Mouse (Mus musculus): ENCODE results near the gene Klhl40. TPM values are rescaled to one million over a fixed set of nuclear protein-coding genes. Genes with fewer than 3 reads are reported as not detected.
A peak's percentile ranks its signal among the peaks of the same experiment; 100 is the strongest.

Klhl40 gene
- polyA plus RNA-seq (2016; fragmentation: Nextera tagmentation; extraction: Ambion mirVana), result 0.36 and 0.38 TPM in 2 replicates

- whole genome bisulfite sequencing, result 14% methylated on average over 30 of the region's 30 CpGs
- peak within 1 kb of the TSS; percentile 36; the same call in 1 of the 2 replicates for H3K27ac ChIP-seq
These were observed at the start of gene Klhl40 for GRCm38 (mm10) chr9:121777484-121778065. Gene Klhl40, plus strand, starts transcription at chr9:121777607.

DNA sequence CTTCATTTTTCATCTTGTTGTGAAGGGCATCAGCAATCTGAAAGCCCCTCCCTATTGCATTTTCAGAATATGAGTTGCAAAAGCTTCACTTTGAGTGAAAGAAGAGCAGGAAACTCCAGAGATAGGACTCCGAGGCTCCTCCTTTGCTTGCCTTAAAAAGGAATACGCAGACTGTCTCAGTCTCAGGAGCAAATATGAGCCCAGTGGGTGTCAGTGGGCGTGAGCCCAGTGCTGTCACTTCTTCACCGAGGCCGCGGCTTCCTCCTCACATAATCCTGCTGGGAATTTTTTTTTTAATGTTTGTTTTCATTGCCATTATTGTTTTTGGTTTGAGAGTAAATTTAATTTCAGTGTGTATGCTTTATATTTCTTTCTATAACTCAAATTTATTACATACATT, 36.9 kb upstream of the Klhl40 start:
- no peak for DNase-seq (ENCODE audit: low spot score)
- WGBS, result 86% methylated on average over 6 of the region's 6 CpGs
- Histone ChIP-seq H3K27me3 (ENCODE audit: insufficient read depth, poor library complexity, severe bottlenecking) (no peaks in the 10 kb centered on the region), H3K9me3 (no peaks in the 10 kb centered on the region), H3K4me3 (no peak overlapping the region), H3K4me1 (no peaks in the 10 kb centered on the region), H3K27ac (no peak overlapping the region), H3K36me3 (peaks cover 67% of the 10 kb centered on the region)

More at GRCm38 (mm10) chr9:121777484-121778065, at the start of gene Klhl40:
- peaks cover 21% of the 10 kb centered on the region for H3K4me1 ChIP-seq
- H3K36me3 ChIP-seq, result no peaks in the 10 kb centered on the region
- H3K9me3 ChIP-seq, result no peaks in the 10 kb centered on the region
- peaks cover 62% of the 10 kb centered on the region for H3K27me3 ChIP-seq (ENCODE audit: insufficient read depth, poor library complexity, severe bottlenecking)
- peak within 1 kb of the TSS; percentile 58 for H3K4me3 ChIP-seq
- DNase-seq (ENCODE audit: low spot score), result no peak

DNA sequence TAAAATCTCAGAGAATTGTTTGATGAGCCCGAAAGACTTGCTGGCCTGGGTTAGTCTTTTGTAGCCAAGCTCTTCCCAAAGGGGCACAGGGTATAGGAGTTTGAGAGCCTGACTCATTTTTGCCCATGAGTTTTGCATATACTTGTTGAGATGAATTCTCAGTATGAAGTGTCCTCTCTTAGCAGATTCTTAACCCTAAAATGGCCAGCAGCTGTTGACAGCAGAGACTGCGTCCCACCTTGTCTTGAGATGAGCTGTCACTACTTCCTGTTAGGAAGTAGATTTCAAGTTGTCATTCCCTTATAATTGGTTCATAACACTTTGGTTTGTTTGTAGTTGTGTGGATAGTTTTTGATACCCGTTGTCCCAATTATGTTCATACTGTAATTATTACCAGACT, 36.2 kb upstream of the Klhl40 start:
- H3K9me3 ChIP-seq, result no peaks in the 10 kb centered on the region
- H3K36me3 ChIP-seq, result peaks cover 71% of the 10 kb centered on the region
- 87% methylated on average over 3 of the region's 3 CpGs for WGBS
- no peaks in the 10 kb centered on the region for H3K27me3 ChIP-seq (ENCODE audit: insufficient read depth, poor library complexity, severe bottlenecking)
- H3K27ac ChIP-seq, result no peak overlapping the region
- H3K4me3 ChIP-seq, result no peak overlapping the region
- no peak for DNase-seq (ENCODE audit: low spot score)
- H3K4me1 ChIP-seq, result no peaks in the 10 kb centered on the region

DNA sequence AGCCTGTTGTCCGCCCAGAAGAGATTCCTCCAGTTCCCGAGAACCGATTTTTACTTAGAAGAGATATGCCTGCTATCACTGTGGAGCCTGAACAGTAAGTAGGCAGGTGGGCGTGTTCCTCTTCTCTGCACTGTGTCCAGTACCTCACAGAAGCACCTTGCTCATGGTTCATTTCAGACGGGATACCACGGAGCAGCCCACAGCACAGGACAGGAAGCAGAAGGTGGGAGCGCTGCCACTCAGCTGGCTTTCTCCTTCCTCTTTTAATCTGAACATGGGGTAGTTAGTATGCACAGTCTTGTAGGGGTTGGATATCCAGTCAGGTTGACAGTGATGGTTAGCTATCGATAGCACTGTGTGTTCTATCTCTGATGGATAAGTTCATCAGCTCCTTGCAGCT, 33.4 kb upstream of the Klhl40 start:
- no peak for DNase-seq (ENCODE audit: low spot score)
- Histone ChIP-seq H3K27me3 (ENCODE audit: insufficient read depth, poor library complexity, severe bottlenecking) (no peaks in the 10 kb centered on the region), H3K9me3 (no peaks in the 10 kb centered on the region), H3K4me1 (no peaks in the 10 kb centered on the region), H3K27ac (no peak overlapping the region), H3K36me3 (peaks cover 90% of the 10 kb centered on the region), H3K4me3 (no peak overlapping the region)
- 79% methylated on average over 8 of the region's 8 CpGs for WGBS

DNA sequence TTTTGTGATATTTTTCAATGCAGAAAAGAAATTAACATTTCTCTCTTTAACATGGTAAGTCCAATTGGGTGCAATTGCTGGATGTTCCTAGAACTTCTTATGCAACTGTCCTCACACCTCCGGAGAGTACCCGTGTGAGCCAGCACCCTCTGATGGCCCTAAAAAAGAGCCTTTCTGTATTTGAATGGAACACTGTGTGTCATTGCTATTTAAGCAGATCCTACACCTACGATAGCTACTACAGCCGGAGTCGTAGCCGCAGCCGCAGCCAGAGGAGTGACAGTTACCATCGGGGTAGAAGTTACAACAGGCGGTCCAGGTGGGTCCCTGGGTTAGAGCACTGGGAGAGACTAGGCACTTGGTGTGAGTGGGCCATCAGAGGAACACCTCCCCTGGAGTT, 24.6 kb upstream of the Klhl40 start:
- Histone ChIP-seq H3K27ac (no peak overlapping the region), H3K27me3 (ENCODE audit: insufficient read depth, poor library complexity, severe bottlenecking) (no peaks in the 10 kb centered on the region), H3K4me3 (no peak overlapping the region), H3K4me1 (peaks cover 2% of the 10 kb centered on the region), H3K36me3 (peaks cover 92% of the 10 kb centered on the region), H3K9me3 (no peaks in the 10 kb centered on the region)
- no peak for DNase-seq (ENCODE audit: low spot score)
- WGBS, result 95% methylated on average over 9 of the region's 9 CpGs

GRCm38 (mm10) chr9:121754624-121755023, 22.8 kb upstream of the Klhl40 start:
- Histone ChIP-seq H3K4me3 (no peak overlapping the region), H3K36me3 (peaks cover 73% of the 10 kb centered on the region), H3K27ac (no peak overlapping the region), H3K9me3 (no peaks in the 10 kb centered on the region), H3K27me3 (ENCODE audit: insufficient read depth, poor library complexity, severe bottlenecking) (no peaks in the 10 kb centered on the region), H3K4me1 (peaks cover 19% of the 10 kb centered on the region)
- no peak for DNase-seq (ENCODE audit: low spot score)
- WGBS, result 91% methylated on average over 3 of the region's 3 CpGs

GRCm38 (mm10) chr9:121756785-121757184, 20.6 kb upstream of the Klhl40 start:
- no peaks in the 10 kb centered on the region for H3K9me3 ChIP-seq

DNA sequence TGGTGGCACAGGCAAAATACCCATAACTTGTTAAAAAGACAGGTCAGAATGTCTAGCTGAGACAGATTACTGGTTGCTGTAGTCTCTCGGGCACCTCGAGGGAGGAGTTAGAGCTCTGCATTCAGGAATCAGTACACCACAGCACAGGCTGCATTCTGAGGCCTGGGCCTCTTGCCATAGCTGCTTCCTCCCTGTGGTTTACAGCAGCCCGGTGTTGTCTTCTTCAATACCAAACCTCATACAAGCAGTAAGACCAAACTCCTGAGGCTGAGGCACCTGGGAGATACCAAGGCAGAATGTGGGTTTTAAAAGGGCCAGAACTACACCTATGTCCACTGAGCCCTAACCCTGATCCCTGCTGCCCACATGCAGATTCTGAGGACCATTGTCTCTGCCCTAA, 20.0 kb upstream of the Klhl40 start:
- Histone ChIP-seq H3K4me1 (peaks cover 44% of the 10 kb centered on the region), H3K9me3 (no peaks in the 10 kb centered on the region), H3K27me3 (ENCODE audit: insufficient read depth, poor library complexity, severe bottlenecking) (no peaks in the 10 kb centered on the region), H3K27ac (no peak overlapping the region), H3K36me3 (peaks cover 53% of the 10 kb centered on the region), H3K4me3 (no peak overlapping the region)
- DNase-seq (ENCODE audit: low spot score), result peak; percentile 64
- 74% methylated on average over 3 of the region's 3 CpGs for WGBS

More at GRCm38 (mm10) chr9:121756785-121757184, 20.6 kb upstream of the Klhl40 start:
- Histone ChIP-seq H3K4me1 (peaks cover 37% of the 10 kb centered on the region), H3K36me3 (peaks cover 53% of the 10 kb centered on the region), H3K27me3 (ENCODE audit: insufficient read depth, poor library complexity, severe bottlenecking) (no peaks in the 10 kb centered on the region), H3K27ac (no peak overlapping the region), H3K4me3 (no peak overlapping the region)
- DNase-seq (ENCODE audit: low spot score), result peak; percentile 64
- 83% methylated on average over 3 of the region's 3 CpGs for WGBS

GRCm38 (mm10) chr9:121757835-121758814, 19.3 kb upstream of the Klhl40 start:
- no peak overlapping the region; the same call in none of the 2 replicates for H3K27ac ChIP-seq
- 52% methylated on average over 10 of the region's 10 CpGs for WGBS
- no peaks in the 10 kb centered on the region for H3K9me3 ChIP-seq
- peaks cover 44% of the 10 kb centered on the region for H3K4me1 ChIP-seq
- no peaks in the 10 kb centered on the region for H3K27me3 ChIP-seq (ENCODE audit: insufficient read depth, poor library complexity, severe bottlenecking)
- peaks cover 53% of the 10 kb centered on the region for H3K36me3 ChIP-seq
- peak; percentile 74 for DNase-seq (ENCODE audit: low spot score)
- peak overlapping the region; percentile 82 for H3K4me3 ChIP-seq

GRCm38 (mm10) chr9:121759091-121760081, 18.0 kb upstream of the Klhl40 start, which contains the start of gene Zfp651:
Gene Zfp651, plus strand, starts transcription at chr9:121759330.
- Histone ChIP-seq H3K4me1 (peaks cover 44% of the 10 kb centered on the region), H3K27ac (peak within 1 kb of the TSS; percentile 97), H3K9me3 (no peaks in the 10 kb centered on the region), H3K36me3 (peaks cover 53% of the 10 kb centered on the region), H3K27me3 (ENCODE audit: insufficient read depth, poor library complexity, severe bottlenecking) (no peaks in the 10 kb centered on the region), H3K4me3 (peak within 1 kb of the TSS; percentile 82)
- peak; percentile 84 for DNase-seq (ENCODE audit: low spot score)
- WGBS, result 2% methylated on average over 97 of the region's 97 CpGs

- H3K27ac ChIP-seq, result peak overlapping the region; percentile 97
- peak overlapping the region; percentile 82 for H3K4me3 ChIP-seq
- no peaks in the 10 kb centered on the region for H3K27me3 ChIP-seq (ENCODE audit: insufficient read depth, poor library complexity, severe bottlenecking)
- no peaks in the 10 kb centered on the region for H3K9me3 ChIP-seq
- H3K4me1 ChIP-seq, result peaks cover 44% of the 10 kb centered on the region
- peak; percentile 92 for DNase-seq (ENCODE audit: low spot score)
- 2% methylated on average over 43 of the region's 43 CpGs for WGBS
- H3K36me3 ChIP-seq, result peaks cover 53% of the 10 kb centered on the region
These were observed 16.9 kb upstream of the Klhl40 start for GRCm38 (mm10) chr9:121760271-121761090.

Data from heart, embryonic 10.5 days (tissue).